Mouse (Mus musculus) cerebellum, adult 11 months (tissue): ENCODE results near the gene Lat2.

Experiments used
- DNase-seq: peaks from one replicate; pipeline ENCODE4 v3.0.0; 2022

Gene Lat2

GRCm38 (mm10) chr5:134568030-134568429 is 46.8 kb downstream of the Lat2 start:
- no peak for DNase-seq

GRCm38 (mm10) chr5:134567445-134567844 is 47.4 kb downstream of the Lat2 start:
- DNase-seq: no peak

GRCm38 (mm10) chr5:134565696-134566095 is 49.1 kb downstream of the Lat2 start:
- DNase-seq: no peak

- DNase-seq: no peak
Observed at GRCm38 (mm10) chr5:134564272-134564671, 50.6 kb downstream of the Lat2 start.

GRCm38 (mm10) chr5:134560450-134561171 is 54.2 kb downstream of the Lat2 start:
- DNase-seq: no peak

- DNase-seq: no peak
Observed at GRCm38 (mm10) chr5:134560071-134560449, 54.8 kb downstream of the Lat2 start, which contains the start of gene Syna. Syna (minus strand) TSS chr5:134560171.

GRCm38 (mm10) chr5:134555463-134556164 is 59.2 kb downstream of the Lat2 start:
- DNase-seq: no peak

GRCm38 (mm10) chr5:134553951-134554546 is 60.8 kb downstream of the Lat2 start:
- DNase-seq: no peak

DNA sequence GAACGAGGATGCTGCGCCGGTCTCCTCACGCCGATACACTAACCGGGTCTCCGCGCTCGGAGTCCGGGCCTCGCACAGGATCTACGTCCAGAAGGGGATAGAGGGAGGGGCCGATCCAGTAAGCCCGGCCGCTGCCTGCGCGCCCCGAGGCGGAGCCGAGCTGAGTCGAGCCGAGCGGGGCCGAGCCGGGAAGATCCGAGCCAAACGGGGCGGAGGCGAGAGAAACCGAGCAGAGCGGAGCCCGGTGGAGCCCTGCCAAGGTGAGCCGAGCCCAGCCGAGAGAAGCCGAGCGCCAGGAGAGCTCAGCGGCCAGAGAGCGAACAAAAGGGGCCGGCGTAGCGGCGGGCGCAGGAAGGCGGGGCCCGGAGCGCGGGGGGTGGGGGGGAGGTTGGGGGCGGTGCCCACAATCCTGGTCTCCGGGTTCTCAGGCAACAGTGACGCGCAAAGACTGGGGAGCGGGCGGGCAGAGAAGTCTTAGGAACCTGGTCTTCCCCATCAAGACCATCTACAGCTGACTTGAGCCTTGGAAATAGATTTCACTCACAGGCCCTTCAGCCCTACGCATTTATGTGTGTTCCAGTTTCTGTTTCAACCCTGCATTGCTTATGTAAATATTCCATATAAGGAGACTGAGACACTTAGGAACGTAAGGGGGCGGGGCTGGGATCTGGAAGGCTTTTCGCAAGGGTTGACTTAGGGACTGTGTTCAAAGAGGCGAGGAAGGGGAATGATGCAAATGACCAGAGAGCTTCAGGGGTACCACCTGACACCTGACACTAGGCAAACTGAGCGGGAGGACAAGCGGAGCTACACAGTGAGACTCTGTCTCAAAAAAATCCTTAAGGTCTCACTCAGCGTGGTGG is 62.5 kb downstream of the Lat2 start, which contains the start of gene Clip2:
Clip2 (minus strand) TSS at position 325 of the 863 bp plus-strand sequence.
- DNase-seq: peak; percentile 99

GRCm38 (mm10) chr5:134551233-134552109 is 63.4 kb downstream of the Lat2 start:
- peak; percentile 57 for DNase-seq

- peak; percentile 36 for DNase-seq
Observed at GRCm38 (mm10) chr5:134550836-134551232, 64.0 kb downstream of the Lat2 start.
